Mouse (Mus musculus): ENCODE results near the gene Zfp91. TPM values are rescaled to one million over a fixed set of nuclear protein-coding genes. Genes with fewer than 3 reads are reported as not detected.

The Zfp91 gene
- polyA plus RNA-seq, 1 experiment: 20.8 TPM

- no peak for DNase-seq
- no peaks in the 10 kb centered on the region for H3K4me1 ChIP-seq (replicated peaks; ENCODE audit: control insufficient read depth, insufficient read depth, low read length)
- peaks cover 26% of the 10 kb centered on the region for H3K36me3 ChIP-seq (ENCODE audit: control insufficient read depth, insufficient read depth, low read length)
- TF ChIP-seq CTCF (IDR thresholded peaks at IDR 0.05; ENCODE audit: borderline replicate concordance, control insufficient read depth, extremely low read depth, insufficient read depth, low read length, poor library complexity) (no peak), POLR2A (IDR thresholded peaks at IDR 0.05; ENCODE audit: control insufficient read depth, extremely low read depth, insufficient read depth, low read length, poor library complexity) (no peak)
- H3K27ac ChIP-seq (ENCODE audit: control insufficient read depth, insufficient read depth, low read length): no peak overlapping the region
- no peaks in the 10 kb centered on the region for H3K27me3 ChIP-seq (ENCODE audit: control insufficient read depth, insufficient read depth, low read length)
- no peak overlapping the region for H3K4me3 ChIP-seq (ENCODE audit: control insufficient read depth, insufficient read depth, low read length)
Measured at GRCm38 (mm10) chr19:12780437-12780836, 15.5 kb downstream of the Zfp91 start.

DNA sequence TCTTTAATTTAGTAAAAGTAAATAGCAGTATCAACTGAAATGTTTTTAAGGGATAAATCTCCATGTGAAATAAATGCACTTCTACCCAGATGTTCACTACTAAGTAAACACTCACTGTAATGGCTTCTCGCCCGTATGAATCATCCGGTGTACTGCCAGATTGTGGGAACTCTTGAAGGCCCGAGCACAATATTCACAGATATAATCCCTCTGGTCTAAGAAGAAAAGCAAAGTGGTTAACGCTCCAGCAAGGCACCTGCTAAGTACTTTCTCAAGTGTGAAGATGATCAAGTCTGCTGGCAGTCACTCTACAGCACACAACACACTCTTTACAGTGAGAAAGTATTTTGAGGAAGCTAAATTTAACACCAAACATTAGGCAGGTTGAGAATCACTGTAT lies 25.0 kb downstream of the Zfp91 start:
- no peak for TF ChIP-seq CTCF (IDR thresholded peaks at IDR 0.05; ENCODE audit: borderline replicate concordance, control insufficient read depth, extremely low read depth, insufficient read depth, low read length, poor library complexity)
- TF ChIP-seq POLR2A (IDR thresholded peaks at IDR 0.05; ENCODE audit: control insufficient read depth, extremely low read depth, insufficient read depth, low read length, poor library complexity): no peak
- DNase-seq: no peak
- Histone ChIP-seq H3K4me1 (replicated peaks; ENCODE audit: control insufficient read depth, insufficient read depth, low read length) (no peaks in the 10 kb centered on the region), H3K36me3 (ENCODE audit: control insufficient read depth, insufficient read depth, low read length) (peaks cover 76% of the 10 kb centered on the region), H3K4me3 (ENCODE audit: control insufficient read depth, insufficient read depth, low read length) (no peak overlapping the region), H3K27ac (ENCODE audit: control insufficient read depth, insufficient read depth, low read length) (no peak overlapping the region), H3K27me3 (ENCODE audit: control insufficient read depth, insufficient read depth, low read length) (no peaks in the 10 kb centered on the region)
- 94% methylated on average over 5 of the region's 5 CpGs for WGBS

DNA sequence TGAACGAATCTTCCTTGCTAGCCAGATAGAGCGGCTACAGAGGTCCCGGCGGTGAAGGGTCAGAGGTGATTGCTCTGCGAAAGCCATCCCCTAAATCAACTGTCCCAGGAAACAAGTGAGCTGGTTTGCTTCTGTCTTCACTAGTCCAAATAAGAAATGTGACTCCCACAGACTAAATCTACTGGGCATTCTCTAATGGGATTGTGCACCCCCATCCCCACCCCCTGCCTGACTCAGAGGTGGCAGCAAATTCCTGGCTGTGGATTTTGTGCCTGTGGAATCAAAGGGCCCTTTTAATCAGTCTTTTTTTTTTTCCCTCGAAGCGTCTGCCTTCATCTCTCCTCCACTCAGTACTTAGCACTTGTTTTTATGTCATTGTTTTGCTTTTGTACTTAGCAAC lies 30.6 kb downstream of the Zfp91 start, which contains the start of gene Cntf:
TSS of gene Cntf (minus strand) at position 325 of the 400 bp plus-strand sequence.
- DNase-seq: no peak
- H3K27me3 ChIP-seq (ENCODE audit: control insufficient read depth, insufficient read depth, low read length): no peaks in the 10 kb centered on the region
- no peak within 1 kb of the TSS for H3K27ac ChIP-seq (ENCODE audit: control insufficient read depth, insufficient read depth, low read length)
- H3K4me3 ChIP-seq (ENCODE audit: control insufficient read depth, insufficient read depth, low read length): no peak within 1 kb of the TSS
- peaks cover 45% of the 10 kb centered on the region for H3K36me3 ChIP-seq (ENCODE audit: control insufficient read depth, insufficient read depth, low read length)
- no peak for TF ChIP-seq POLR2A (IDR thresholded peaks at IDR 0.05; ENCODE audit: control insufficient read depth, extremely low read depth, insufficient read depth, low read length, poor library complexity)
- no peak for TF ChIP-seq CTCF (IDR thresholded peaks at IDR 0.05; ENCODE audit: borderline replicate concordance, control insufficient read depth, extremely low read depth, insufficient read depth, low read length, poor library complexity)
- WGBS: 95% methylated on average over 7 of the region's 7 CpGs
- H3K4me1 ChIP-seq (replicated peaks; ENCODE audit: control insufficient read depth, insufficient read depth, low read length): no peaks in the 10 kb centered on the region

DNA sequence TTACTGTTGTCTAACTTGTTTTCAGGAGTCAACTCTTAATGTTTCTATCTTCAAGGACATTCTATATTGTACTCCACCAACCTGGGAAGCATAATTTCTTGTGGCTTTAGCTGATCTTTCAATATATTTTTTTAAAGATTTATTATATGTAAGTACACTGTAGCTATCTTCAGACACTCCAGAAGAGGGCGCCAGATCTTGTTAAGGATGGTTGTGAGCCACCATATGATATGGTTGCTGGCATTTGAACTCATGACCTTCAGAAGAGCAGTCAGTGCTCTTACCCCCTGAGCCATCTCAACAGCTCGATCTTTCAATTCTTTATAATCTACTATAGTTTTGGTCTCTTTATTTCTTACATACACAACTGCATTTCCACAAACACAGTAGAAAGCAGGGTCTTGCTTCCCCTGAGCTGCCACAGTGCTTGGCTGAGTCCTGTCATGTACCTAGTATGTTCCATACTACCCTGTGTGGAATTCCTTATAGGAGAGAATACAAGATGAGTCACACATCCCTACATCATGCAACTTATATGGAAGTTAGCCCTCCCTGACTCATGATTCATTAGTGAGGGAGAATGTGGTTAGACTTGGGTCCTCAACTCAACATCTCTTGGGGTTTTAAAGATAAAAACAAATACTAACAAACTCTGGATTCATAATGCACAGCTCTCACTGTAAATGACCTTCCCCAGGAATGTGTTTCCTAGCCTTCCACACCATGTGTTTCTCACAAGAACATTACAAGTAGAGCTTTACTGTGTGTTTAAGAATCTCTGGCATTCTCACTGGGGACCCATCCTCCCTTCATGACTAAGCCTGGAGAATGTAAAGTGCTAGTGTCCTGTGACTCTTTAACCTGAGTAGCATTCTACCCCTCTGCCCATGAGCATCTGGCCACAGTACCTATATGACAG lies 33.5 kb downstream of the Zfp91 start:
- Histone ChIP-seq H3K4me1 (replicated peaks; ENCODE audit: control insufficient read depth, insufficient read depth, low read length) (no peaks in the 10 kb centered on the region), H3K36me3 (ENCODE audit: control insufficient read depth, insufficient read depth, low read length) (peaks cover 20% of the 10 kb centered on the region), H3K27ac (ENCODE audit: control insufficient read depth, insufficient read depth, low read length) (no peak overlapping the region), H3K4me3 (ENCODE audit: control insufficient read depth, insufficient read depth, low read length) (no peak overlapping the region), H3K27me3 (ENCODE audit: control insufficient read depth, insufficient read depth, low read length) (no peaks in the 10 kb centered on the region)
- DNase-seq: peak; percentile 36
- TF ChIP-seq CTCF (IDR thresholded peaks at IDR 0.05; ENCODE audit: borderline replicate concordance, control insufficient read depth, extremely low read depth, insufficient read depth, low read length, poor library complexity): no peak
- no peak for TF ChIP-seq POLR2A (IDR thresholded peaks at IDR 0.05; ENCODE audit: control insufficient read depth, extremely low read depth, insufficient read depth, low read length, poor library complexity)
- WGBS: 61% methylated on average over 2 of the region's 2 CpGs

GRCm38 (mm10) chr19:12759656-12760055 lies 36.3 kb downstream of the Zfp91 start:
- Histone ChIP-seq H3K27me3 (ENCODE audit: control insufficient read depth, insufficient read depth, low read length) (no peaks in the 10 kb centered on the region), H3K4me1 (replicated peaks; ENCODE audit: control insufficient read depth, insufficient read depth, low read length) (no peaks in the 10 kb centered on the region), H3K36me3 (ENCODE audit: control insufficient read depth, insufficient read depth, low read length) (peaks cover 6% of the 10 kb centered on the region), H3K4me3 (ENCODE audit: control insufficient read depth, insufficient read depth, low read length) (no peak overlapping the region), H3K27ac (ENCODE audit: control insufficient read depth, insufficient read depth, low read length) (no peak overlapping the region)
- TF ChIP-seq POLR2A (IDR thresholded peaks at IDR 0.05; ENCODE audit: control insufficient read depth, extremely low read depth, insufficient read depth, low read length, poor library complexity): no peak
- 90% methylated on average over 2 of the region's 2 CpGs for WGBS
- DNase-seq: no peak

DNA sequence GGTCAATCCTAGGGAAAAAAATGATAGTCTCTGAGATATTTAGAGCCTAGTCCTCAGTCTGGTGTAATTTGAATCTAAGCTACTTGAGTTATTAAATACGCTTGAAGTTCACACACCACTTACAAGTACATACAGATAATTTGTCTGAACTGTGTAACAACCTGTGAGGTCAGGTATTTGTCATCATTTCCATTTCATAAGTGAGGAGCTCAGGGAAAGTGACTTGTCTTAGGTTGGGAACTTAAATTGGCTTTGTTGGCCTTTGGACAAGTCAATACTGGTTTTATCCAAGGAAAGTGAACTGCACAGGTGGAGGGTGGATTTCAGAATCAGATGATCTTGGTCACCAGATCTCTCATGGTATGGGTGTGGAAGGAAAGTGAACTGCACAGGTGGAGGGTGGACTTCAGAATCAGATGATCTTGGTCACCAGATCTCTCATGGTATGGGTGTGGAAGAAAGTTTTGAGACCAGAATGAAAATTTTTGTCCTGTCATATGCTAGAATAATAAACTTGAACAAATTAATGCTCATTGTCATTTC lies 36.9 kb downstream of the Zfp91 start:
- H3K4me3 ChIP-seq (ENCODE audit: control insufficient read depth, insufficient read depth, low read length): no peak overlapping the region
- WGBS: 89% methylated on average over 1 of the region's 1 CpGs
- DNase-seq: no peak

More for the DNA sequence above, 36.9 kb downstream of the Zfp91 start:
- H3K4me1 ChIP-seq (replicated peaks; ENCODE audit: control insufficient read depth, insufficient read depth, low read length): no peaks in the 10 kb centered on the region
- H3K27ac ChIP-seq (ENCODE audit: control insufficient read depth, insufficient read depth, low read length): no peak overlapping the region
- TF ChIP-seq CTCF (IDR thresholded peaks at IDR 0.05; ENCODE audit: borderline replicate concordance, control insufficient read depth, extremely low read depth, insufficient read depth, low read length, poor library complexity): no peak
- TF ChIP-seq POLR2A (IDR thresholded peaks at IDR 0.05; ENCODE audit: control insufficient read depth, extremely low read depth, insufficient read depth, low read length, poor library complexity): no peak
- peaks cover 5% of the 10 kb centered on the region for H3K36me3 ChIP-seq (ENCODE audit: control insufficient read depth, insufficient read depth, low read length)
- H3K27me3 ChIP-seq (ENCODE audit: control insufficient read depth, insufficient read depth, low read length): no peaks in the 10 kb centered on the region

Measured in thymus, adult 2 months (tissue).